Mouse (Mus musculus) A20 (cell line): ENCODE measurements around the gene Mdga2.

Experiments used
- DNase-seq: peaks from one replicate; pipeline ENCODE4 v3.0.0-alpha.2; 2011; ENCODE audit warnings: low read depth, low spot score

Gene Mdga2

DNA sequence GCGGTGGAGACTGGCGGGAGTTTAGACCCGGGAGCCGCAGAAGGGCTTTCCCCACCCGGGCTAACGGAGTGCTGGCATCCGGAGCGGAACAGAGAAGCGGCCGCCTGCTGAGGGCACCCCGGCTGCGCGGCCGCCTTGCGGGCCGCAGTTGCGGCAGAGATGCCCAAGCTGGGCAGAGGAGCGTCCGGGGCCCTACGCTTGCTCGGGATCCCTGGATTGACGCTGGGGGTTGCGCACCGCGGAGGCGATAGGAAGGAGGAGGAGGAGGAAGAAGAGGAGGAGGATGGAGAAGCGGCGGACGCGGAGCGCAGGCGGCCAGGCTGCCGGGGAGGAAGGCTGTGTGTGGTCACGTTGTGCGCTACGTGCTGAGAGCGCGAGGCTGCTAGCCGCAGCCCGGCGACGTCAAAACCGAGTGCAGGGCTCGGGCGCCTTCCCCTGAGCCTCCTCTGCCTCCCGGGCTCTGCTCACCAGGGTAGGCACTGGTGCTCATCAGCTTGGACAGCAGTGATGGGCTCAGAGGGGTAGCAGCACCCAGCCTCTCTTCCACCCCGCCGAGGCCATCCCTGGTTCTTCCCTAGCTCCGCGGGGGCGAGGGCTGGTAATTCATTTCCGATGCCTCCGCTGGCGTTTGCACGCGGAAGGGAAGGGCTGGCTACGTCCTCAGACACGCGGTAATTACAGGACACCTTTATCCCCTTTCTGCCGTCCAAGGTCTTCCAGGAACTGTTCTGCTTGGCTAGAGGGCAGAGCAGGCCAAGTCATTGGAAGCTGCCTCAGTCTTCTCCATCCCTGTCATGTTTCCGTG, at the start of gene Mdga2:
Gene Mdga2, minus strand, starts transcription at position 329 of the 805 bp plus-strand sequence.
- no peak for DNase-seq

DNA sequence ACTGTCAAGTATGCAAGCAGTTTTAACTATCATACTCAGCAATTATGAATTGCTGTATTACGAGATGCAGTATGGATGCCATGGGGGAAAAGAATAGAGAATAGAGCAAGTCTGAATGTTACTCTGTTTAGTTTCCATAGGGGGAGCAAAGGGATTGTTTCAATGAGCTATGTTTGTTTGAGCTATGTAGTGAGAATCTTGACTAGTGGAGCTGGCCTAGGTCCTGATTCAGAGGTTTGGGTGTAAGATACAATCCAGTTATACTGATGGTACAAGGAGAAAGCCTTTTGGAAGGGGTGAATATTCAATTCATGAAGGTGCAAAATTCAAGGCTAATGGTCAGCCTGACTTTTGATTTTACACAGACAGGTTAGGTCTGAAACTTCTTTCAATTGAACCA, 45.1 kb upstream of the Mdga2 start:
- DNase-seq: peak; percentile 8

DNA sequence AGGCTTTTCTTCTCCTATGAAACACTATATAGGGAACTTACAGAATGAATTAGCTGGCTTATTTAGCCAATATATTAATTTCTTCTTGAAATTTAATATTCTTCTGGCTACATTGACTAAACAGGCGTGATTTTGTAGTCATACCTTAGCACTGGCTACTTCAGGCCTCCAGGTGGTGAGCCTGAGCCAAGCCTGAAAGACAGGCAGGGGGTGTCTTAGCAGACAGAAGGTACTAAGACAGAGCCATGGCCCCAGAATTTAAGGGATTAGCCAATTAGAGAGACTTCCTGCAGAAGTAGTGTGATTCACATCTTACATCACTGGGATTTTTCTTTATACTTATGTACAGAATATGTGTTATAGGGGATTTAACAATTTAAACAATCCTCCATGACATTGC, 1.2 kb upstream of the Mdga2 start:
- DNase-seq: no peak

DNA sequence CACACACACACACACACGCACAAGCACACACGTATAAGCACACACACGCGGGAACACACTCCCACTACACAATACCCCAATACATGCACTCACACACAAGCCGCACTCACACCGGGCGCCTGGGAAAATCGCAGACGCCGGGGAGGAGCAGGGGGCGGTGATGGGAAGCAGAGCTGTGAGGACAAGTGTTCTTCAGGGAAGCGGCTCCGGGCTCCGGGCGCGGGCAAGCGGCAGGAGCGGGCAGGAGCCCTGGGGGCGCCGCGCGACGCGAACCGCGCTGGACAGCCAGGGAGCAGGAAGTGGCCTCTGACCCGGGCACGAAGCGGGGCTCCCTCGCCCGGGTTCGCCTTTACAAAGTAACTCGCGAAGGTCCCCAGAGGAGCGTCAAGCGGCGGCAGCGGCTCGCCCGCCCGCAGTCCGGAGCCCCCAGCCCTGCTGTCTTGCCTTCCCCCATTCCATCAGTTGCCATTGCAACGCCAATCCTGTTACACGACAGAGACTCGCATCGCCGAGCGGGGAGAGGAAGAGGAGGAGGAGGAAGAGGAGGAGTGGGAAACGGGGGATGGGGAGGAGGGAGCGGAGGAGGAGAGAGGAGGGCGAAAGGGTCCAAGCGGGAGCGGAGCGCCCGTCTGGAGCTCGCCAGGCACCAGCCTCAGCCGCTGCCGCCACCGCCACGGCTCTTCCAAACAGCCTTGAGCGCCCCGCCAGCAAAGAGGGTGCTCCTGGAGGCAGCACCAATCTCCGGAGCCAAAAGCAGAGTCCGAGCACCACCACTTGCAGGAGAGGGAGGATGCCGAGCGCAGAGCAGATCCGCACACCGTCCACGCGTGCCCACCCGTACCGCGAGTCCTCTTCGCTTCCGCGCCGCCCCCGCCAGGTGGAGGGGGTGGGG, 774 bp downstream of the Mdga2 start:
- DNase-seq: no peak

DNA sequence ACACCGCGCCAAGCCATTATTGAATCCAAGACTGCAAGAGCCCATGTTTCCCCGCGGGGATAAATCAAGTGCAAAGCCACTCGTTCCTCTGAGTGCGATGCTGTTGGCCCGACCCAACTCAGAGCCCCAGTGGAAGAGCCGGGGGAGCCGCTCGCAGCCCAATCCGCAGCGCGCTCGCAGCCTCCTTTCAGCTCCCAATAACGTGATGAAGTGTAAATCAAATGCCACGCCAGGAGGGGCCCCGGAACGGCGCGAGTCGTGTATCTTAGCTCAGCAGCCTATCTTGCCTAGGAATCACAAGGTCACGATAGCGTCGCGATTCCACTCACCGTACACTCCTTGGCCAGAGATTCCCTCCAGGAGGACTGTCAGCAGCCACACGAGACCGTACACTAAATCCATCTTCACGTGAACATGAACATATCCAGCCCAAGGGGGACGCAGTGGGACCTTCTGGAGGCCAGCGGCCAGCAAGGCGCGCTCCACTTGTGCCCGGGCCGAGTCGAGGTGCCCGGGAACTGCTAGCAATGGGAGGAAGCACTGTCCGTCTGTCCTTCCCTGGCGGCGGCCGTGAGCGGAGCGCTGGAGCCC, 1.6 kb downstream of the Mdga2 start:
- DNase-seq: no peak

DNA sequence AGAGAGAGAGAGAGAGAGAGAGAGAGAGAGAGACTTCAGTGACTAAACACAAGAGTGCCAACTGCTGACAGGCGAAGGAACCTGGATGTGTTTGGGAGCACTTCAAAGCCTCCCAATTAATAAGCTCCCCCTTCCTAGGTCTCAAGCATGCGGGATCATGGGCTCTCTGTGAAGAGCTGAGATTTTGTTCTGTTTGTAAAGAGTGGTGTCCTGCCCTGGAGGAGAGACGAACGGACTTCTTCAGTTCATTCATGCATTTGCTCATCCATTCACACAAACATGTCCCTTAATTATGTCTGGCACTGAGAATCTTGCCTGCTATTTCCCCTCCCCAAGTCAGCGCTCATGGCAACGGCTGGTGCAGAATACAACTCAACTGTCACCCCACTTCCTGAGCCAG, 2.3 kb downstream of the Mdga2 start:
- no peak for DNase-seq

DNA sequence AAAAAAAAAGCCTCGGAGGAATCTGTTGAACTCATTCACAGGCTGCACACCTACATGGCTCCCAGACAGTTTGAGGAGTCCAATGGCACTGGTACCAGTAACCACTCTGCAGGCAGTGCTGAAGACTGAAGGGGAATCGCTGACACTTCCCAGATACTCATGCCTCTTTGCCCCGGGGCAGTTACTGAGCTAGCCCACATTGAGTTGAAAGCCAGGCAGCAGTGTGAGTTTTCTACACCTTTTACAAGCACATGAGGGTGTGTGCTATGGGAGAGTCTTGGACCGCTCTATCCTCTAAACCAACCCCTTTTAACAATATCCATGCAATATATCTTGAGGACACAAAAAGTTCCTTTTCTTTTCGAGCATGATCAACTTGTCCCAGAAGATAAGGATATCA, 2.8 kb downstream of the Mdga2 start:
- no peak for DNase-seq

DNA sequence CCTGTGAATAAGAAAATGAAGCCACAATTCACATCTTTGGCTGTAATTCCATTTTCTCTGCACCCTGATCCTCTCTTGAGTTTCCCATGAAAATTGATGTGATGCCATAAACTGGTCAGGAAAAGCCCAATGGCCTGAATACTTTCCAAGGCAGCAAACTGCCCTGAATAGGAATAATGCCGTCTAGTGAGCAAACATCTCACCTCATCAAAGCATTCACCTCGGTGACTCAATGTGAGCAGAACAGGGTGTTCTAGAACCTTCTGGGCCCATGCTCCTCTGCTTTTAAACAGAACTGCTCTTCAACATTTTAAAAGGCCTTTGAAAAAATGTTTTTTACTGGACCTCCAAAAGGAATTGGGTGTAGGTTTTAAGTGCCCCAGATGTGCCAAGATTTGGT, 9.5 kb downstream of the Mdga2 start:
- DNase-seq: no peak

DNA sequence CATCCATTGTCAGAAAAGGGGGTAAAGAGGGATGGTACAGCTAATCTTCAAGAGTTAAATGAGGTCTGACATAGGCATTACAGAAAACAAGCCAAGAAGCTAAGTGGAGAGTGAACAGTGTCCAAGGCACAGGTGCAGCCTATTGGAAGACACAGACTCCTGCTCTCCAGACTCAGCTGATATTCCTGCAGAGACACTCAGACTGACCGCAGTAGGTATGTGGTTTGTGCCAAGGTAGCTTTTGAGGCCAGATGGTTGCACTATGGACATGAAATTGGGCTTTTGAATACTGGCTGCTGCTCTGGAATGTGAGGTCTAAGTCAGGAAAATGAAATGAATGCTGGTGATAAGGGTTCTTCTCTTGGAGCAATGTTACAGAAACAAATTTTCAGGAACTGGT, 44.2 kb downstream of the Mdga2 start:
- DNase-seq: no peak

DNA sequence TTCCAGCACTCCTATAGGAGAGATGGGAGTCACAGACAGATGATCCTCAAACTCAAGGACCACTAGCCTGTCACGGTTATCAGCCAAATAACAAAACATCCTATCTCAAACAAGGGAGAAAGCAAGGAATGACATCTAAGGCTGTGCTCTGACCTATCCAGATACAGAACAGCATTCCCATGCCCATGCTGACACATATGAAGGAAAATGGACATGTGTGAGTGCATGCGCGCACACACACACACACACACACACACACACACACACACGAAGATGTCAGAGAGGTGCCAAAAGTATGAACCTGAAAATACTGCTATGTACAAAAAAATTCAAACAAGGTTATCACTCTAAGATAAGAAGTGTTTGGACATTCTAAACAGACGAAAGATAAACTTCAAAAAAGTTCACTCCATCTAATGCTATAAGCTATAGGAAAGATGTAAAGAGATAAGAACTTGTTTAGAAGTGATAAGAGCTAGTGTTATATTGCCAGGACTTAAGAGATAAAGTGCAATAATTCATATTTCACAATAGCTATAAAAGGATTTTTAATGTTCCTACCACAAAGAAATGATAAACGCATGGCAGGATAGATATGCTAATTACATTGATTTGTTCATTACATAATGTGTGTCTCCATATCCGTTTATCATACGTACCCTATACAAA, 65.6 kb downstream of the Mdga2 start:
- no peak for DNase-seq

DNA sequence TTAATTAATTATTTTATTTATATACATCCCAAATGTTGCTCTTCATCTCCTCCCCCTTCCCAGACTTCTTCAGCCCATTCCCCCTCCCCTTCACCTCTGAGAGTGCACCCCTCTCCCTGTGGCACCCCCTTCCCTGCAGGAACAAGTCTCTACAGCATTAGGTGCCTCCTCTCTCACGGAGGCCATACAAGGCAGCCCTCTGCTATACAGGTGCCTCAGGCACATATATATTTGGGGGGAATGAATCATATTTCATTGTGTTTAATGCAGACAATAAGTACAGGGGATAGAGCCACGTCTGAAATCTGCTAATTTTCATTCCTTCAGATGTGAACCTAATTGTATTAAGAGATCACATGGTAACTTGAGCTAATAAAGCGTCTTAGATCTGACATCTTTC, 69.3 kb downstream of the Mdga2 start:
- no peak for DNase-seq

DNA sequence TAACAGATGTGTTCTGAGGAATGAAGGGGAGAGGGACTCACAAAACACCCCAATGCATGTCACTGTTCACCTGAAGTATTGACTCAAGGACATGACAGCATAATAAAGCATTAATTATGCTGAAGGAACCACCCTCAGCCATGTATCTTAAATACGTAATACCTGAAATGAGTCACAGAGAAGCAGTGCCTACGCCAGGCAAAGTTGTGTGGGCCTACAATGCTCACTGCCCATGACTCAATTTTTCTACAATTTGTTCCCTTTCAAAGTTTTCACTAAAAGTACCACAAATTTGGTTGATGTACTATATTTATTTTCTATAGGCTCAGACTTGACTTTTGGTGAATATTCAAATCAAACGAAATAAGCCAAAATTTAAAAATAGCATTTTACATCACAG, 80.7 kb downstream of the Mdga2 start:
- DNase-seq: no peak

DNA sequence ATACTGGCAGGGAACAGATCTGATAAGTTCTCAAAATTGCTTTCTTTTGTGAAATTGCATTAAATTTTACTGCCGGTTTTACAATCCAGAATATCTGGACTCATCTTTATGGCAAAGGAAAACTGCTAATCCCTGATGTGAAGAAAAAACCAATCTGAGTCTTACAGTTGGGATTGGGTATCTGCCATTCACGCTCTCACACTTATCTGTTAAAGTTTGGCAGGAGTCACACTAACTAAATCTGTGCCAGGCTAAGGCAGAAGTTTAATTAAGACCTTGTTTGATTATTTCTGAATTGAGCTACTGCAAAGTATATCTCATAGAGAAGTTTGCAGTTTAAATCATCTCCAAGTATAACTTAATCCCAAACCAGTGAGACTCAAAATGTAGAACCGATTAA, 82.2 kb downstream of the Mdga2 start:
- DNase-seq: no peak

DNA sequence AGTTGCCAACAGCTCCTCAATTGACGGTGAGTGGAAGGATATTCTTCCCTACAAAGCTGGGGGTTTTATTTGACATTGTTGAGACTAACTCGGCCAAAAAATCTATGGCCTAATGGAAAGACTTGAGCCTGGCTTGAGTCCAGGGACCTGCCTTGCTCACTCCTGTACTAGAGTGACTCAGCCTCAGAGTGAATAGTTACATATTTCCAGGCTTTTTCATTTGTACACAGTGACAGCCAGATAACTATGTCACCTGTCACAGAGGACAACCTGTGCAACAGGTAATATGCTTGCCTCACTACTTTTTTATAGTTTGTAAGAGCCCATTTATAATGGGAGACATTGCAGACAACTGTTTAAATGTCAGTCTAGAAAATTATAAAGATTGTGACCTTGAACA, 94.9 kb downstream of the Mdga2 start:
- no peak for DNase-seq

DNA sequence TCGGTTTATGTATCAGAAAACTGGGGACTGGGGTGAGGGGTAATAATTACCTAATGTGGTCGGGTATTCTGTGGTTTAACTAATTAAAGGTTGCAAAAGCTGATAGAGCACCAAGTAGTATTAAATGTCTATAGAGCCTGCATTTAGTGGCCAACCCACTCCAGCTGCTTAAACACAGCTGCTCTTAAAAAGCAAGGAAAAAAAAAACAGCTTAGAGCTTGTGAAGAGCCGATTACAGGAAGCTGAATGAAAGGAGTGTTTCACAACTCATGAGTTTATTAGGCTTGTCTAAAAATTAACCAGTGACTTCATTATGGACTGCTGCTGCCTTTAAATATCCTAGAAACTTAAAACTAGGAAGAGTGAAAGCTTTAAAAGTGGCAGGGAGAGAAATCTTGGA, 98.5 kb downstream of the Mdga2 start:
- no peak for DNase-seq

DNA sequence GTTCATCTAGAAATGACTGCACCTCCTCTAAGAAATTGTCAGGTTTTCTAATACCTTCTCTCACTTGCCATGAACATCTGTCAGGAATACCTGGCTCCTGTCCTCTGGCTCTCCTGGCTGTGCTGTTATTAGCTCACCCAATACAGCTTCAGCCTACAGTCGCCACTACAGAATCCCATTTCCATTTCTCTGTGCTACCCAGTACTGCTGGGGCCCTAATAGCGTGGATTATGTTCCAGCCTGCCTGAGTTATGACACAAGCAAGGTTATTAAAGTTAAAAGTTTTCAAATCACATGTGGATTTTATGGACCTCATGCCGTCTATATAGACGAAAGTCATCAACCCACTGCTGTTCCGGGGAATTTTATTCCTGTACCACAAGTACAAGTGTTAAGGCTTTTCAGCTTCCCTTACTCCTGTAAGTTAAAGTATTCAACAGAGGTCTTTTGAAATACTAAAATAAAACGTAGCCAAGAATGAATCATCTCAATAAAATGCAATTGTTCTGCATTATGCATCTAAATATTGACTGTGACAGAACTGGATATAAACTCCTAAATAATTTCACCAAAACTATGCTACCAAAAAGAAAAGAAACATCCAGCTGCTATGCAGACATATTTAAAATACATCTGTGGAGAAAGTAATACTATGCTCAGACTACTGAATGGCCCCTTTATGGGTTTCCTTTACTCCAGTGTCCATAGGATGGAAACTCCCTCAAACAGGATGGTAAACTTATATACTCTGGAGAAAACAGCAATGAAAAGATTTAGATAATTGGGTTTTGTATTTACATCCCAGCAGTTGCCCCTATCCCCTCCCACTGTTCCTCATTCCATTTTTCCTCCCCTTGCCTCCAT, 103.5 kb downstream of the Mdga2 start:
- DNase-seq: no peak

DNA sequence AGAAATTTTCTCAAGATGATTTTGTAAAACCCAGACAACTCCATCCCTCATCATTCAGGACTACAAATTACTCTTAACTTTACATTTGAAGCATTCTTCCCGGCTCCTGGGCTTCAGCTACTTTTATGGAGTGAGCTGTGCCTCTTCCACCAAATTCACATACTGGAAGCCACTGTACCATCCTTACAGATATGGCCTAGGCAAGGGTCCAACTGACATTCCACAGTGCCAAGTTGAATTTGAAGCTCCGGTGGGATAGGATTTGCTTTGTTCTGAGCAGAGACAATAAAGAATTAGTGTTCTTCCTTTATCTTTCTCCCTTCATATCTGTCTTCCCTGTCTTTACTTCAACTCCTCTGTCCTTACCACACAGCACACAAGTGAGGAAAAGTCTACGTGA, 118.2 kb downstream of the Mdga2 start:
- DNase-seq: no peak

DNA sequence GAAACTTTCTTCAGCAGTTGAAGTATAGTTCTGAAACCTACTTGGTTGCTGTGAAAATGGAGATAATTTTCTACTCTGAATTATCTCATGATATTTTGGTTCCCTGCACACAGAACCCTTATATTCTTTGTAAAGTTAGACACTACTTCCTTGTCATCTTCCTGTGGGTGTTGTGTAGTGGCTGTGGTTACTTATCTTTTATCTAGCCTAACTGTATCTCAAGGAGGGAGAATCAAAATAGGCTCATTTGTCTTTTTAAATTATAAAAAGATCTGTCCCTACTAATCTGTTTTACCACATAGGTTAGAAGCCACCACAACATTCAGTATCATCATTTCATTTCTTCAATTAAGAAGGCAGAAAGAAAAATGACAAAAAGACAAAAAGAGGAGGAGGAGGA, 127.9 kb downstream of the Mdga2 start:
- DNase-seq: no peak

DNA sequence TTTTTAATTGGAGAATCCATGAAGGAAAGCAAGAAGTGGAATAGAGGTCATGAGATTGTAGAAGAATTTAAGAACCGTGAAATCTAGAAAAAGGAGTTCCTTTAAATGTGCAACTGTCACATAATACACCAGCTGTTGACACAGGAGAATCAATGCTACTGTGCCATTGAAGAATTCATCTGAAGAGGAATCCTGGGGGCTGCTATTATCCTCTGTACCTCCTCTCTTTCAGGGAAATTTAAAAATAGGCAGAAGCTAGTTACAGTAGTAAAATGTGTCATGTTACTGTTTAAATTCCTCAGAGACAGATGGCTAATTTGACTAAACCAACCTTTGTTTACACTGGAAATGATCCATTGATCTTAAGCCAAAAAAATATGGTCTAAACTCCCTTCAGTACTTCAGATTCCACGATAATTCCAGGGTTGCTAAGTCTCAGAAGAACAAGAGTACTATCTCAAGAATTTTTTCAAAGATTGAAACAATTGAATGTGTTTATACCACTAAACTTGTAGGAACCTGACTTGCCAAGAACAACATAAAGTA, 131.9 kb downstream of the Mdga2 start:
- DNase-seq: no peak

DNA sequence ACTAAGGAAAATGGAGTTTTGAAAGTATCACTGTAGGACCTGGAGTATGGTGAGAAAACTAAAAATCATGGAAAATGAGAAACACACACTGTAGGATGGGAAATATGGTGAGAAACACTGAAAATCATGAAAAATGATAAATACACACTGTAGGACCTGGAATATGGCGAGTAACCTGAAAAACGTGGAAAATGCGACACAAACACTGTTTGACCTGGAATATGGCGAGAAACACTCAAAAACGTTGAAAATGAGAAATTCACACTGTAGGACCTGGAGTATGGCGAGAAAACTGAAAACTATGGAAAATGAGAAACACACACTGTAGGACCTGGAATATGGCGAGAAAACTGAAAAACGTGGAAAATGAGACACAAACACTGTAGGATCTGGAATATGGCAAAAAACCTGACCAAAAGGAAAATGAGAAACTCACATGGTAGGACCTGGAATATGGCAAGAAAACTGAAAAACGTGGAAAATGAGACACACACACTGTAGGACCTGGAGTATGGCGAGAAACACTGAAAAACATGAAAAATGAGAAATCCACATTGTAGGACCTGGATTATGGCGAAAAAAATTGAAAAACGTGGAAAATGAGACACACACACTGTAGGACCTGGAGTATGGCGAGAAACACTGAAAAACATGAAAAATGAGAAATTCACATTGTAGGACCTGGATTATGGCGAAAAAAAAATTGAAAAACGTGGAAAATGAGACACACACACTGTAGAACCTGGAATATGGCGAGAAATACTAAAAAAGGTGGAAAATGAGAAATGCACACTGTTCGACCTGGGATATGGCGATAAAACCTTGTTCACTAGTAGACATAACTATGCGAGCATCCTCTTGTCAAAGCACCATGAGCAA, 163.0 kb downstream of the Mdga2 start:
- DNase-seq: peak; percentile 16
